Mouse (Mus musculus): ENCODE measurements around the gene Pttg1ip. TPM values are rescaled to one million over a fixed set of nuclear protein-coding genes. Genes with fewer than 3 reads are reported as not detected.

Gene Pttg1ip
- polyA plus RNA-seq, 1 experiment from 2014 or later: 79.7 TPM

DNA sequence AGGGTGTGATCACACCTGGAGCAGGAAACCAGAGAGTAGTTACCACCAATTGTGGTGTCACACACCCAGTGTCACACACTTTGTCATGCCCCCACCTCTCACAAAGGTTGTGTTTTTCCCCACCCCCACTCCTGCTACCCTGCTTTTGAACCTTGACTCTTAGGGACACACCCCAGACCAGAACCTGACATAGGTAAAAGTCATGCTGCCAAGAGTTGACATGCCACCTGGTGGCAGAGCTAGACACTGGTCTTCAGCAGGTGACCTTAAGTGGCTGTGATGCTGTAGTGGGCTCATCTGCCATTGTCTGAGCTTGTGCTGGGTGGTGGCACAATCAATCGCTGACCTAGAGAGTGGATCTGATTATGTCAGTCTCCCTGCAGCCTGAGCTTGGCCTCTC is 48.5 kb downstream of the Pttg1ip start:
- no peaks in the 10 kb centered on the region for H3K9me3 ChIP-seq
- H3K27me3 ChIP-seq: no peaks in the 10 kb centered on the region
- no peak overlapping the region for H3K27ac ChIP-seq (replicated peaks)
- H3K4me3 ChIP-seq: no peak overlapping the region
- no peak for ATAC-seq (ENCODE audit: low read depth)
- H3K36me3 ChIP-seq: peaks cover 24% of the 10 kb centered on the region
- no peak overlapping the region for H3K9ac ChIP-seq
- H3K4me1 ChIP-seq (replicated peaks): peaks cover 55% of the 10 kb centered on the region
- H3K4me2 ChIP-seq: no peak overlapping the region
- 85% methylated on average over 1 of the region's 1 CpGs for WGBS

DNA sequence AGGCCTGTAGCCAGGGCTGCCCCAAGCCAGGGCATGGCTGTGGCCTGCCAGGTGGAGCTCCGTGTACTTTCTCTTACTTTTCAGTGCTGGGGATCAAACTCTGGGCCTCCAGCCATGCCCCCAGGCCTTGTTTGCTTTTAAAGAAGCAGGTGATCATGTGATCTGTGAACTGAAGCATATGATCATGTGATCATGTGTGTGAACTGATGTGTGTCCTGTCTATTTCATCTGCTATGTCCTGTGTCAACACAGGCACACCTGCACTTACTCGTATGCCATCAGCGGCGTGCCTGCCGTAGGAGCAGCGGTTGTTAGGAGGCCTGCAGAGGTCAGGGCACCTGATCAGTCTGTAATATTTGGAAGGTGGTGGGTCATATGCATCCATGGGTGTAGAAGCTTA is 52.5 kb downstream of the Pttg1ip start:
- Histone ChIP-seq H3K9me3 (no peaks in the 10 kb centered on the region), H3K4me1 (replicated peaks) (peaks cover 44% of the 10 kb centered on the region), H3K4me2 (no peak overlapping the region), H3K36me3 (peaks cover 57% of the 10 kb centered on the region), H3K27me3 (no peaks in the 10 kb centered on the region), H3K9ac (no peak overlapping the region), H3K27ac (replicated peaks) (0 out of 2 replicates have a peak overlapping the region, but pooled peaks have one; percentile 46), H3K4me3 (no peak overlapping the region)
- ATAC-seq (ENCODE audit: low read depth): no peak
- WGBS: 71% methylated on average over 6 of the region's 6 CpGs

DNA sequence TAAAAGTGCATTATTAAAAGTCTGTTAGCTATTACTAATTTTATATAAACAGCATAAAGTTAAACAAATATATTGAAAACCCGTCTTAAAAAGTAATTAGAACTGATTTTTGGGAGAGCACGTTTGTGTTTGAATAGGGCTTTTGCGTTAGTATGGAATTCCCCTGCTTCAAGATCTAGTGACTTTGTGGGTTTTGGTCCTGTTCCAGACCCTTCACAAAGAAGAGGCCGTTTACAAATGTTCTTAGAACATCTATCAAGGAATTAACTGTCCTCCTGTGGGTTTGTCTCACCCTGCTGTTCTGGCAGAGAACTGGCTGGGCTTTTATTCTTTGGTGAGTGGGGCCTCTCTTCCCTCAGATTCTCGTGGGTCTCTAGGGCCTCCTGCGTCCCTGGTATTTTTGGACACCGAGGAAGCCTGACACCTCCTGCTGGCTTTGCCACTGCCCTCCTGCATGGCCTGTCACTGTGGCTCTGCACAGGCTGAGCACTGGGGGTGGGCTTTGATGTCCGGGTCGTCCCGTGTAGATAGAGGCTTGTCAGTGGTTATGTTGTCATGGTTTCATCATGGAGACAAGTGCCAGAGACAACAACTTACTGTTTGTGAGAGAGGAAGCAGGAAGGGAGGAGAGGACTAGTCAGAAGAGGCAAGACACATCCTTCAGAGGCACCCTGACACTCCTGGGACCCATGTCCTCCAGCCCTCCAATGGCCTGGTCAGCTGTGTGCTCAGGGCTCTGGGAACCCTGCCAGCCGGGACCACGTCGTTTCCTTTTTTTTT is 53.1 kb downstream of the Pttg1ip start:
- peaks cover 43% of the 10 kb centered on the region for H3K4me1 ChIP-seq (replicated peaks)
- no peak overlapping the region for H3K4me2 ChIP-seq
- peak; percentile 80 for ATAC-seq (ENCODE audit: low read depth)
- H3K4me3 ChIP-seq: no peak overlapping the region
- H3K9me3 ChIP-seq: no peaks in the 10 kb centered on the region
- H3K27ac ChIP-seq (replicated peaks): peak overlapping the region; percentile 54
- no peaks in the 10 kb centered on the region for H3K27me3 ChIP-seq
- H3K9ac ChIP-seq: no peak overlapping the region
- 52% methylated on average over 13 of the region's 13 CpGs for WGBS
- peaks cover 60% of the 10 kb centered on the region for H3K36me3 ChIP-seq

DNA sequence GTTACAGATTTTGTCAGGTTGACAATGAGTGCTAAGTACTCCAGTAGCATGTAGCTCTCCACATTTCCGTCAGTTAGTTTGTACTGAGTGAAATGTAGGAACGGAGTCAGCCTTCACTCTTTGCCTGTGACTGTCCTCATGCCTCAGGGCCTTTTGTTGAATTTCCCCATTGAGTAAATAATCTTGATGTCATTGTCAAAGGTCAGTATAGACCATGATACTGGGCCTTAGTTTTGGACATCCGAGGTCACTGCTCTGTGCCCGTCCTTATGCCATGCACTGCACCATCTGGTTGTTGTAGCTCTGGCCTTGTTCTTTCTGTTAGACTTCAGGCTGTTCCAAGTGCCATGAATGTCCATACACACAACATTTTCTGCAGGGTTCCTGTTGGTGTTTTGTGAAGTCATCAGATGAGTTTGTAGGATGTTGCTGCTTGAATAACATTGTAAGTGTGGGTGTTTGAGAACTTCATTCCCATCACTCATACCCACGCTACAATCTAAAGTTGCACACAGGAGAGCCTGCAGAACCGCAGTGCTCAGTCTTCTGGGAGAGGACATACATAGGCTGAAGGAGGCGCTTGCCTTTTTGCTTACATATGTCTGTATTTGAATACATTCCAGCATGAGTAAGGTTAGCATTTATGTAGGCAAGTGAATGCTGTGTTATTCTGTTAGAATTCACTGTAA is 54.9 kb downstream of the Pttg1ip start:
- ATAC-seq (ENCODE audit: low read depth): no peak
- H3K4me2 ChIP-seq: no peak overlapping the region
- 89% methylated on average over 7 of the region's 7 CpGs for WGBS

DNA sequence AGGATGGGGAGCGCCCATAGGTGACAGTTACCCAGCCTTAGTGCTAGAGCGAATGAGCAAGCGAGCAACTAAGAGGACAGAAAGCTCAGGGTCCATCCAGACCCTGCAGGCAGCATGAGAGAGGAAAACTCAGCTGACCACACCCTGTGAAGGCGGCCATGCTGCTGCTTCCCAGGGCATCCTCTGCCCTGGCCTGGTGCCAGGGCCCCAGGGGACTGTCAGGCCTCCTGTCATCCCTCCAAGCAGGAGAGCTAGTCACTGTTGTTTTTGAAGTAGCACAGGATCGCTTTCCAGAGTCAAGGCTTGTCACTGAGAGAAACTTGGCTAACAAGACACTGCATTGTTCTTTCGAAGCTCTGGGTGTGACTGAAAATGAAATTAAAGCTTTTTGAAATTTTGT is 57.4 kb downstream of the Pttg1ip start:
- Histone ChIP-seq H3K27me3 (no peaks in the 10 kb centered on the region), H3K4me3 (no peak overlapping the region), H3K4me1 (replicated peaks) (peaks cover 28% of the 10 kb centered on the region), H3K9ac (peak overlapping the region; percentile 9; the same call in 1 of the 2 replicates), H3K27ac (replicated peaks) (no peak overlapping the region), H3K4me2 (no peak overlapping the region), H3K36me3 (peaks cover 72% of the 10 kb centered on the region), H3K9me3 (no peaks in the 10 kb centered on the region)
- 72% methylated on average over 6 of the region's 6 CpGs for WGBS
- no peak for ATAC-seq (ENCODE audit: low read depth)

More for the DNA sequence above, 54.9 kb downstream of the Pttg1ip start:
- Histone ChIP-seq H3K9me3 (no peaks in the 10 kb centered on the region), H3K27me3 (no peaks in the 10 kb centered on the region), H3K36me3 (peaks cover 68% of the 10 kb centered on the region), H3K4me1 (replicated peaks) (peaks cover 39% of the 10 kb centered on the region), H3K9ac (no peak overlapping the region), H3K4me3 (no peak overlapping the region), H3K27ac (replicated peaks) (no peak overlapping the region)

DNA sequence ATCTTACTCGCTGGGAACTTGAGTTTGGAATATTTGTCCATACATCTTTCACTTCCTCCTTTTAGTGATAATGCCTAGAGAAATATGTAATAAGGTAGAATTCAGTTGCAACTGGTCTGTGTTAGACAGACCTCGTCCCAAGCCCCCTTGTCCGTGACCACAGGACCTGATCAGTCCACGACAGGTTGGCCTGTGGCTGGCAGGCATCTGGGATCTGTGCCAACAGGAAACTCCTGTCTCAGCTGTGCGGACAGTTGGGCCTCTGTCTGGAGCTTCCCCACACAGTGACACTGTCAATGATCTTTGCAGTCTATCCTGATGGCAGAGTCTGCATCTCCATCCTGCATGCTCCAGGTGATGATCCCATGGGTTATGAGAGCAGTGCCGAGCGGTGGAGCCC is 61.6 kb downstream of the Pttg1ip start:
- ATAC-seq (ENCODE audit: low read depth): no peak
- 85% methylated on average over 7 of the region's 7 CpGs for WGBS
- Histone ChIP-seq H3K9ac (no peak overlapping the region), H3K4me2 (no peak overlapping the region), H3K27ac (replicated peaks) (no peak overlapping the region), H3K9me3 (no peaks in the 10 kb centered on the region), H3K36me3 (peaks cover 73% of the 10 kb centered on the region), H3K4me1 (replicated peaks) (peaks cover 10% of the 10 kb centered on the region), H3K4me3 (no peak overlapping the region), H3K27me3 (no peaks in the 10 kb centered on the region)

DNA sequence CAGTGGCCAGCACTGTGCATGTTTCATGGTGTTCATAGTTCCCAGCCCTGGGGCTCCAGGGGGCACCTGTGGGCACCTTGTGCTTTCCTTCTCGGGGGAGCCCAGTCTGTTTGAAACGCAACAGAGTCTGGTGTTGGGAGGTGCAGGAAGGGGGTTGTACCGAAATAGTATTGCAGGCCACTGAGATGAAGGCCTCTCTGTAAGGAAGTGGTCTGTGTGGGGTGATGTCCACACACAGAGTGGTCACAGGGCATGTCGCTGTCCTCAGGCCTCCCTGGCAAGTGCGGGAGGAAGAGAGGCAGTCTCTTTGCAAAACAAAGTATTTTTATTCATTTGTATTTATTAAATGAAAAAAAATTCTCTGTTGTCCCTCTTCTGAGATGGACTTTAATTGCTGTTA is 64.1 kb downstream of the Pttg1ip start:
- Histone ChIP-seq H3K27ac (replicated peaks) (no peak overlapping the region), H3K4me2 (no peak overlapping the region), H3K9me3 (no peaks in the 10 kb centered on the region), H3K4me1 (replicated peaks) (peaks cover 9% of the 10 kb centered on the region), H3K9ac (no peak overlapping the region), H3K27me3 (no peaks in the 10 kb centered on the region), H3K36me3 (peaks cover 58% of the 10 kb centered on the region), H3K4me3 (no peak overlapping the region)
- no peak for ATAC-seq (ENCODE audit: low read depth)
- WGBS: 90% methylated on average over 5 of the region's 5 CpGs

DNA sequence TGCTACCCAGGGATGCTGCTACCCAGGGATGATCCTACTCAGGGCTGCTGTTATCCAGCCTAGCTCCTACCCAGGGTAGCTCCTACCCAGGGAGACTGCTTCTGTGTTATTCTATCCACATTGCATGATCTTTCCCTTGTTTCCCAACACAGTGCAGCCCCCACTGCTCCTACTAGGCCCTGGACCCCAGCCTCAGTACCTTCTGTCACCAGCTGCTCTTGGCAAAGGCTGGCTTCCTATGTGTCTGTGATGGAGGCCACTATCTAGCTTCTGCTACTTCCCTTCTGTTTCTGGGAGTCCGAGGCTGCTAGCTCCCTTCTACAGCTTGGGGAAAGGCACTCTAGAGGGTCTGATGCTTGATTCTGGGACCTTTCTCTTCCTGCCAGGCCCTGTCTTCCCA is 65.9 kb downstream of the Pttg1ip start:
- Histone ChIP-seq H3K9ac (no peak overlapping the region), H3K36me3 (peaks cover 41% of the 10 kb centered on the region), H3K9me3 (no peaks in the 10 kb centered on the region), H3K4me2 (no peak overlapping the region), H3K4me1 (replicated peaks) (peaks cover 9% of the 10 kb centered on the region), H3K27ac (replicated peaks) (no peak overlapping the region), H3K4me3 (no peak overlapping the region), H3K27me3 (no peaks in the 10 kb centered on the region)
- ATAC-seq (ENCODE audit: low read depth): no peak
- WGBS: 85% methylated on average over 1 of the region's 1 CpGs

DNA sequence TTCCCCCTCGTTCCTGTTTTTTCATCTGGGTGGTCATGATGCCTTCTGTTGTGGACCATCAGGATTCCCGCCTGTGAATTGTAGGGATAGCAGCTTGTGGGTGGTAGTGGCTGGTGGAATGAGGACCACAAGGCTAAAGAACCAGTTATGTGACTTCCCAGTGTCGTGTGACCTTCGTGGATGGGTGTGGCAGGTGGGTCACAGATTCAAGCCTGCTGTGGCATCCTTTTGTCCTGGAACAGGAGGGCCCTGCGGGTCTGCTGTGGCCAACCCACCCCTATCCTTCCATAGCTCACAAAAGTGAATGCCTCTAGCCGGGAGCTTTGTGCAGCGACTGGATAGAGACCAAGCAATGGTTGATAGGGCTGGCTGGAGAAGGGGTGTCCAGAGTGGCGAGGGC is 66.4 kb downstream of the Pttg1ip start:
- no peak overlapping the region for H3K27ac ChIP-seq (replicated peaks)
- no peak for ATAC-seq (ENCODE audit: low read depth)
- H3K4me3 ChIP-seq: no peak overlapping the region
- H3K36me3 ChIP-seq: peaks cover 38% of the 10 kb centered on the region
- no peak overlapping the region for H3K9ac ChIP-seq
- WGBS: 80% methylated on average over 8 of the region's 8 CpGs
- H3K4me2 ChIP-seq: no peak overlapping the region
- peaks cover 9% of the 10 kb centered on the region for H3K4me1 ChIP-seq (replicated peaks)
- H3K27me3 ChIP-seq: no peaks in the 10 kb centered on the region
- H3K9me3 ChIP-seq: no peaks in the 10 kb centered on the region

MicroRNAs within 50 kb of the gene (microRNA counts, 519-probe panel; counts per million panel counts)
- microRNA mmu-miR-1930: not detected

Small RNAs within 50 kb of the gene (microRNA-seq; reads per million reads assigned to microRNA genes)
- 8.3 reads per million, percentile 25 among the genes with 10 or more reads in this experiment for gene Mir1930

Other genes with a start within 250 kb of the Pttg1ip start
- 10.7 and 12.1 TPM in 2 replicates for gene Adarb1, start 163.4 kb upstream of the Pttg1ip start, polyA plus RNA-seq (2015; fragmentation: Nextera tagmentation; extraction: Ambion mirVana)
- gene Fam207a, start 65.9 kb upstream of the Pttg1ip start, polyA plus RNA-seq (2015; fragmentation: Nextera tagmentation; extraction: Ambion mirVana): 41.4 and 43.5 TPM in 2 replicates
- gene Itgb2, start 51.5 kb upstream of the Pttg1ip start, polyA plus RNA-seq (2015; fragmentation: Nextera tagmentation; extraction: Ambion mirVana): 1.0 TPM in 2 replicates
- gene Sumo3, start 24.4 kb downstream of the Pttg1ip start, polyA plus RNA-seq (2015; fragmentation: Nextera tagmentation; extraction: Ambion mirVana): 248 and 252 TPM in 2 replicates
- 2.0 and 8.6 TPM in 2 replicates for gene Gm49325, start 24.5 kb downstream of the Pttg1ip start, polyA plus RNA-seq (2015; fragmentation: Nextera tagmentation; extraction: Ambion mirVana)
- 86.8 and 87.9 TPM in 2 replicates for gene Ube2g2, start 40.6 kb downstream of the Pttg1ip start, polyA plus RNA-seq (2015; fragmentation: Nextera tagmentation; extraction: Ambion mirVana)
- 0.48 and 2.0 TPM in 2 replicates for gene Tspear, start 104.8 kb downstream of the Pttg1ip start, polyA plus RNA-seq (2015; fragmentation: Nextera tagmentation; extraction: Ambion mirVana)
- not detected in 2 replicates for gene Gm19402, start 109.0 kb downstream of the Pttg1ip start, polyA plus RNA-seq (2015; fragmentation: Nextera tagmentation; extraction: Ambion mirVana)
- gene Gm9508, start 115.5 kb downstream of the Pttg1ip start, polyA plus RNA-seq (2015; fragmentation: Nextera tagmentation; extraction: Ambion mirVana): not detected in 2 replicates
- not detected in 2 replicates for gene Gm10272, start 124.9 kb downstream of the Pttg1ip start, polyA plus RNA-seq (2015; fragmentation: Nextera tagmentation; extraction: Ambion mirVana)
- gene Gm10024, start 129.7 kb downstream of the Pttg1ip start, polyA plus RNA-seq (2015; fragmentation: Nextera tagmentation; extraction: Ambion mirVana): not detected in 2 replicates
- not detected in 2 replicates for gene Gm10142, start 134.1 kb downstream of the Pttg1ip start, polyA plus RNA-seq (2015; fragmentation: Nextera tagmentation; extraction: Ambion mirVana)
- not detected in 2 replicates for gene Krtap12-1, start 138.9 kb downstream of the Pttg1ip start, polyA plus RNA-seq (2015; fragmentation: Nextera tagmentation; extraction: Ambion mirVana)
- gene Gm10100, start 144.8 kb downstream of the Pttg1ip start, polyA plus RNA-seq (2015; fragmentation: Nextera tagmentation; extraction: Ambion mirVana): not detected in 2 replicates
- gene Gm18596, start 160.9 kb downstream of the Pttg1ip start, polyA plus RNA-seq (2015; fragmentation: Nextera tagmentation; extraction: Ambion mirVana): not detected in 2 replicates
- gene Gm9736, start 169.6 kb downstream of the Pttg1ip start, polyA plus RNA-seq (2015; fragmentation: Nextera tagmentation; extraction: Ambion mirVana): not detected in 2 replicates
- not detected in 2 replicates for gene Gm3233, start 178.0 kb downstream of the Pttg1ip start, polyA plus RNA-seq (2015; fragmentation: Nextera tagmentation; extraction: Ambion mirVana)
- not detected in 2 replicates for gene Gm3238, start 189.6 kb downstream of the Pttg1ip start, polyA plus RNA-seq (2015; fragmentation: Nextera tagmentation; extraction: Ambion mirVana)
- gene Gm7138, start 195.2 kb downstream of the Pttg1ip start, polyA plus RNA-seq (2015; fragmentation: Nextera tagmentation; extraction: Ambion mirVana): not detected in 2 replicates
- not detected in 2 replicates for gene Gm3250, start 200.8 kb downstream of the Pttg1ip start, polyA plus RNA-seq (2015; fragmentation: Nextera tagmentation; extraction: Ambion mirVana)
- not detected in 2 replicates for gene Gm7137, start 206.5 kb downstream of the Pttg1ip start, polyA plus RNA-seq (2015; fragmentation: Nextera tagmentation; extraction: Ambion mirVana)
- gene Gm9639, start 213.4 kb downstream of the Pttg1ip start, polyA plus RNA-seq (2015; fragmentation: Nextera tagmentation; extraction: Ambion mirVana): not detected in 2 replicates
- not detected in 2 replicates for gene Gm19668, start 217.4 kb downstream of the Pttg1ip start, polyA plus RNA-seq (2015; fragmentation: Nextera tagmentation; extraction: Ambion mirVana)
- gene Gm9507, start 230.1 kb downstream of the Pttg1ip start, polyA plus RNA-seq (2015; fragmentation: Nextera tagmentation; extraction: Ambion mirVana): not detected in 2 replicates
- not detected in 2 replicates for gene Gm2696, start 233.0 kb downstream of the Pttg1ip start, polyA plus RNA-seq (2015; fragmentation: Nextera tagmentation; extraction: Ambion mirVana)
- gene Krtap10-4, start 245.4 kb downstream of the Pttg1ip start, polyA plus RNA-seq (2015; fragmentation: Nextera tagmentation; extraction: Ambion mirVana): not detected in 2 replicates